Mouse (Mus musculus) lung, postnatal 0 days (tissue): ENCODE data around the gene Lhfpl2.

ENCODE experiments used
- CTCF ChIP-seq: IDR thresholded peaks from 2 replicates; pipeline ENCODE4 v1.5.1; 2016; ENCODE audit warnings: antibody characterized with exemption, mild to moderate bottlenecking
- EP300 ChIP-seq: IDR thresholded peaks from 2 replicates; pipeline ENCODE4 v1.6.1; 2016; ENCODE audit warnings: antibody characterized with exemption, mild to moderate bottlenecking, control low read depth

DNA sequence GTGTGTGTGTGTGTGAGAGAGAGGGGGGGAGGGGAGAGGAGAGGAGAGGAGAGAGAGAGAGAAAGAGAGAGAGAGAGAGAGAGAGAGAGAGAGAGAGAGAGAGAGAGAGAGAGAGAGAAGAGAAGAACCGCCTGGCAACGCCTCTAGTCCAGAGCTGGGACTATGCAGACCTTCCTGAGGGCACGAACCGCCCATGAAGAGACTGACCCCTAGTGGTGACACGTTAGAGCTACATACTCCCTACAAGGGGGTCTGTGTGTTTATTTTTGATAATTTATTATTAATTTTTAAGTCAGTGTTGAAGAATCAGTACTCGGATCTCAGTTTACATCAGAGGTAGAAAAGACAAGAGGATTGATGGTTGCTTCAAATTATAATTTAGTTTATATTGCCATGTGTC lies 147.6 kb downstream of the Lhfpl2 start:
- no peak for TF ChIP-seq EP300
- peak; percentile 87 for TF ChIP-seq CTCF
